Mouse (Mus musculus): ENCODE results near the gene Zfp938.
A peak's percentile ranks its signal among the peaks of the same experiment; 100 is the strongest.

The Zfp938 gene

GRCm38 (mm10) chr10:82240742-82241400 lies at the start of gene Zfp938:
Zfp938 (minus strand) TSS chr10:82241280.
- DNase-seq (ENCODE audit: low spot score in 2 of 2): peak in 1 of 2 experiments; percentile 33

- DNase-seq (ENCODE audit: low spot score in 2 of 2): no peak
These were observed 16.3 kb upstream of the Zfp938 start for GRCm38 (mm10) chr10:82257331-82257730.

GRCm38 (mm10) chr10:82245021-82245420 lies 3.9 kb upstream of the Zfp938 start:
- DNase-seq (ENCODE audit: low spot score in 2 of 2): no peak

- DNase-seq (ENCODE audit: low spot score in 2 of 2): no peak
These were observed 315 bp upstream of the Zfp938 start for GRCm38 (mm10) chr10:82241401-82241788.

GRCm38 (mm10) chr10:82178257-82179064 lies 62.6 kb downstream of the Zfp938 start:
- DNase-seq (ENCODE audit: low spot score in 2 of 2): peak; percentile 15 to 36

All from spleen, postnatal 14 days (tissue).